Mouse (Mus musculus) lung, adult 2 months (tissue): ENCODE measurements around the gene Rasip1. TPM values are rescaled to one million over a fixed set of nuclear protein-coding genes. Genes with fewer than 3 reads are reported as not detected.

ENCODE experiments used
- DNase-seq: peaks from one replicate; pipeline ENCODE4 v3.0.0; 2022
- H3K4me1 ChIP-seq: fragments of 200-500 bp; 2 replicates; pipeline ENCODE4 v1.6.1; 2011; ENCODE audit warnings: low read length; ENCODE audit not compliant: control insufficient read depth, insufficient read depth
- H3K4me3 ChIP-seq: fragments of 200-500 bp; replicated peaks from 2 replicates; pipeline ENCODE3; 2011; ENCODE audit warnings: low read depth, mild to moderate bottlenecking, control low read depth, low read length; ENCODE audit errors: extremely low read depth
- CTCF ChIP-seq: fragments of 200-500 bp; IDR thresholded peaks from 2 replicates; pipeline ENCODE4 v1.5.1; 2011; ENCODE audit warnings: mild to moderate bottlenecking, low read length, control low read depth; ENCODE audit not compliant: insufficient read depth
- POLR2A ChIP-seq: fragments of 200-500 bp; IDR thresholded peaks from 2 replicates; pipeline ENCODE4 v1.6.1; 2011; ENCODE audit warnings: low read depth, mild to moderate bottlenecking, control low read depth, low read length, borderline replicate concordance; ENCODE audit errors: extremely low read depth
- WGBS: fragments of 180-500 bp; shearing (Covaris S2); methylation state at CpG from one replicate; pipeline ENCODE4 v1.1.7; 2018; 5-methylcytosine and 5-hydroxymethylcytosine counted together
- polyA plus RNA-seq: library from polyadenylated mRNA; depleted of rRNA; stranded (reverse); fragments of >200 nt; gene quantifications from 2 replicates; pipeline ENCODE4 v1.2.3, GENCODE M21; 2012

Rasip1 gene
- polyA plus RNA-seq, 1 experiment = 139 TPM

DNA sequence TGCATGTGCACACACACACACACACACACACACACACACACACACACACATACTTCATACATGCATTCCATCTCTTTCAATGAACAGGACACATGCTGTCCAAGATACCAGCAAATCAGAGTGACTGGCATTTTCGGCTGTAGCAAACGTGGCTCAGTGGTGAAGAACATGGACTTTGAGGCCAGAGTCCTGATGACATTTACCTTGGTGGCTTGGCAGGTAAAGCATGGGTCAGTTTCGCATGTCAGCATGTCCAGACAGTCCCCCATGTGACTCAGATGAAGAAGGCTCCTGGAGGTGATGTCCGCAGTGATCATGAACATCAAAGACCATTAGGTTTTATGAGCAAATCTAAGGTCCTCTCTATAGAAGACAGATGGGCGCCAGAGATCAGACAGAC, 30.3 kb upstream of the Rasip1 start:
- WGBS = 87% methylated on average over 5 of the region's 5 CpGs
- no peaks in the 10 kb centered on the region for H3K4me1 ChIP-seq

DNA sequence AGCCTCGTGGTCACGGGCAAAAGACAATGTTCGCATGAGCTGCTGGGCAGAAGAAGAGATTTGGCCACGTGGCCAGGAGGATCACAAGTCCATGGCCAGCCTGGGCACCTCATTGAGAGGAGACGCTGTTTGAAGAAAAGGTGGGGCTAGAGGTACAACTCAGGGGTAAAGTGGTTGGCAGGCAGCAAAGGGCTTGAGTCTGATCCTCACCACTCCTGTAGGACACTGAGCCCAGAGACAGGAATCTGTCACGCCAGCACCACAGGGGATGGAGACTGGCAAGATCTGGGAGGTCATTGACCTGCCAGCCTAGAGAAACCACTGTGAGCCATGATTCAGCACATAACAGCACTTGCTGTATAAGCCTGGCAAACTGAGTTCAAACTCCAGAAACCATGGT, 29.8 kb upstream of the Rasip1 start:
- TF ChIP-seq POLR2A (no peak), CTCF (no peak)
- Histone ChIP-seq H3K4me1 (no peaks in the 10 kb centered on the region), H3K4me3 (no peak overlapping the region)
- WGBS = 83% methylated on average over 6 of the region's 6 CpGs
- no peak for DNase-seq

More for the DNA sequence above, 30.3 kb upstream of the Rasip1 start:
- TF ChIP-seq POLR2A (no peak), CTCF (no peak)
- no peak for DNase-seq
- no peak overlapping the region for H3K4me3 ChIP-seq

DNA sequence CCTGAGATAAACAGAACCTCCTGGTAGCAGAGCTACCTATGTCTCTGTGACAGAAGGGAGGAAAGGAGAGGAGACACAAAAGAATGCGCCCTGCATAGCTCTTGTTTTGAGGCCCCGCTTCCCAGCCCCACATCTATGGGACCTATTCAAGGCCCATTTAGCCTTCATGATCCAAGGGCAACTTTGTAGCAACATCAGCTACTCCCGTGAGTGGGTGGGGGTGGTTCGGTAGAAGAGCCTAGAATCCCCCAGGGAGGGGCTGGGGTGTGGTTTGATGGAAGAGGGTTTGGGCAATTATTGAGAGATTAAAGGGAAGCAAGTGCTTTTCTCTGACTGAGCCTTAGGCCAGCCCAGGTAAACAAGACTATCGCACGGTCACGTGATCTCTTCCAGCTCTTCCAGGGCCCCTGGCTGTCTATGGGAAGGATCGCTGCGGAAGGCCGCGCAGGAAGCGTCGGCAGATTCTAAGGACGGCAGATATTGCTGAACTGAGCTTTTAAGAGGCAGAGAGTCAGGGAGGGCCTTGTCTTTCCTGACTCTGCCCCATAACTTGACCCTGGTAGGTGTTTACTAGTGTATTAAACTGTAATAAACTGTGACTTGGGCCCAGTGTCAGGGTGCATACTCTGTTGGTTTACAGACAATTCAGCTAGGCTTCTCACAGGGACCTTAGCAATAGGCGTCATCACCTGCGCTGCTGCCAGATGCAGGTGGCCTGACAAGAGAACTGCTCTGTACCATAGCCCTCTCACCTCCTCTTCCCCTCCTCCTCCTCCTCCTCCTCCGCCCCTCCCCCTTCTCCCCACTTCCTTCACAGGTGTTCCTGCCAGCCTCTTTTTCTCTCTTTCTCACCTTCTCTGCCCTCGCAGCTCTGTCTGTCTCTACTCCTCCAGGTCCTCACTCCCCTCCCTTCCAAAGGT, 28.1 kb upstream of the Rasip1 start:
- WGBS = 46% methylated on average over 18 of the region's 18 CpGs

DNA sequence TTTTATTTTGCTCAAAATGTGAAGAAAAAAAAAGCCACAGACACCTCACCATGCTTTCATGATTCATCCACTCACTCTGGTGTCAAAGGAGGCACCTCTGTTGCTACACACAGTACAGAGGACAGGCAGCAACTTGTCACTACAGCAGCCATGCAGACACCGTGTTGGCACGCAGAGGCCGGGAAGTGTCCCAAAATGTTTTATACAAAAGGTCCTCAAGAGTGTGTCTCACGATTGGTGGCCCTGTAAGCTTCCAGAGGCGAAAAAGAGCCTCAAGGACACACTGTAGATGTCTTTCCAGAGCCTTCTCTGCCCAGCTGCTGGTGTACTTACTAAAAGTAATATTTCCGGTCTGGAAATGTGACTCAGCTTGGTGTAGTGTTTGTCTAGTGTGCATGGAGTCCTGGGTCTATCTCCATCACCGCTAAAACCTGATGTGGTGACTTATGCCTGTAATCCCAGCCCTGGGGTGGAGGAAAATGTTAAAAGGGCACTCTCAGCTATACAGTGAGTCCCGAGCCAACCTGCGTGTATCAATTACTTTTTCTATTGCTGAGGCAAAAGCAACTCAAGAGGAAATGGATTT, 21.5 kb upstream of the Rasip1 start:
- no peak for TF ChIP-seq CTCF
- no peak for TF ChIP-seq POLR2A
- H3K4me1 ChIP-seq = no peaks in the 10 kb centered on the region
- DNase-seq = no peak
- no peak overlapping the region for H3K4me3 ChIP-seq
- WGBS = 53% methylated on average over 9 of the region's 9 CpGs

More for the DNA sequence above, 28.1 kb upstream of the Rasip1 start:
- no peak overlapping the region for H3K4me3 ChIP-seq
- no peaks in the 10 kb centered on the region for H3K4me1 ChIP-seq
- DNase-seq = no peak
- no peak for TF ChIP-seq CTCF
- no peak for TF ChIP-seq POLR2A

DNA sequence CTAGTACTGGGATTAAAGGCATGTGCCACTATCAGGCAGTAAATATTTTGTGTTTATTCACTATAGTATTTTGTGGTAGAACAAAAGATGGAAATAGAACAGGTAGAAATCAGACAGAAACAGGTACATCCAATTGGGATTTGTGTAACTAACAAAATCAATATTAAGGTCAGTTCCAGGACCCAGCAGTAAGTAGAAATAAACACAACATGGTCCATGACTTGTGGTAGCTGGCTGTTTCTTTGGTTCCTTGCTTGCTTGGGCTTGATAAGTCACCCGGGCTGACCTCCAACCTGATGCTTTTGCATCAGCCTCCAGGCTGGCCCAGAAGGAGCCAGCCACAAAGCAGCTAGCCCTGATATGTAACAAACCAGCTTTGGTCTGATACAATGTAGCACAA, 17.8 kb upstream of the Rasip1 start:
- H3K4me3 ChIP-seq = no peak overlapping the region
- DNase-seq = no peak
- WGBS = 79% methylated on average over 1 of the region's 1 CpGs
- TF ChIP-seq POLR2A (no peak), CTCF (no peak)
- no peaks in the 10 kb centered on the region for H3K4me1 ChIP-seq

DNA sequence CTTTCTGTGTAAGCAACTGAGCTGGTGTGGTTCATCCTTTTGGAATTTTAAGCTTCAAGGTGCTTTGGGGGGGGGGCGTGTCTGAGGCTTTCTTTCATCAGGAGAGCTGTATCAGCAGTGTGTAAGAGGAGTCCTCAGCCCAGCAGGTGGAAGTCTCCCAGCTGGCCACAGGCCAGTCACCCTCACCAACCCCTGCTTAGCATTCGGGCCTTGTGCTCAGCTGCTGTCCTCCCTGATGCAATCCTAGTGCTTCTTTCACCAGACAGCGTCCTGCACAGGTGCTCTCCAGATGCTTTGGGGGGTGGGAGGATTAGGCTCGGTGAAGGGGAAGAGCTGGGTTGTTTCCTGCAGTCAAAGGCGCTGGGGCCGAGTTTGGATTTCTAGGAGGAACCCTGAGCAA, 11.0 kb upstream of the Rasip1 start:
- TF ChIP-seq CTCF = no peak
- TF ChIP-seq POLR2A = no peak
- Histone ChIP-seq H3K4me1 (no peaks in the 10 kb centered on the region), H3K4me3 (no peak overlapping the region)
- no peak for DNase-seq
- WGBS = 47% methylated on average over 6 of the region's 6 CpGs

DNA sequence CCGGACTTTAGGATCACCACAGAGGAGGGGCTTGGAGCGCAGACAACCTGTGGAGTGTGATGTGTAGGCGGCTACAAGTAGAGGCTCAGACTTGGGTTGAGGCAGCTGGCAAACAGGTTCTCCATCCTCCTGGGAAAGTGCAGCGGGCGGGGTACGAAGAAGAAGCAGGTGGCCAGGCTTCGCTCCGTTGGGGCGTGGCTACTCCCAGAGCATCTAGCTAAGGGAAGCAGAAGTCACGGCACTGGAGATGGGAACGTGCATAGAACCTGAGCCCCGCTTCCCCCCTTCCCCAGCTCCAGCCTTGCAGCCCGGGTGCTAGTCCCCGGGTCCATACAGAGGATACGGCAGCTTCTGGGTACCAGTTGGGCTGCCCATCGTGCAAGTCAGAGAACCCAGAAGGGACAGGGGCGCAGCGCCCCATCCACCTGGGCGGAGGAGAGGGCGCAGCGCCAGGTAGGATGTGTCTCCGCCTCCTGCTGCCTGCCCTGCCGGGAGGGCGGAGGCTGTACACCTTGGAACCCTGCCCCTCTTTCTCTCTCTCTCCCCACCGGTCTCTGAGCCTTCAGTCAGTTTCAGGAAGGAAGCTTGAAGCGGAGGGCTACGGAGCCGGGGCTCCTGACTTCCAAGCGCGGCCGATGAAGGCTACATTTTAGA, 10.1 kb upstream of the Rasip1 start, which contains the start of gene Fut1:
Gene Fut1, plus strand, starts transcription at position 248 of the 654 bp plus-strand sequence.
- no peak for TF ChIP-seq CTCF
- no peak for TF ChIP-seq POLR2A
- Histone ChIP-seq H3K4me3 (no peak within 1 kb of the TSS), H3K4me1 (no peaks in the 10 kb centered on the region)
- WGBS = 19% methylated on average over 31 of the region's 31 CpGs
- no peak for DNase-seq

DNA sequence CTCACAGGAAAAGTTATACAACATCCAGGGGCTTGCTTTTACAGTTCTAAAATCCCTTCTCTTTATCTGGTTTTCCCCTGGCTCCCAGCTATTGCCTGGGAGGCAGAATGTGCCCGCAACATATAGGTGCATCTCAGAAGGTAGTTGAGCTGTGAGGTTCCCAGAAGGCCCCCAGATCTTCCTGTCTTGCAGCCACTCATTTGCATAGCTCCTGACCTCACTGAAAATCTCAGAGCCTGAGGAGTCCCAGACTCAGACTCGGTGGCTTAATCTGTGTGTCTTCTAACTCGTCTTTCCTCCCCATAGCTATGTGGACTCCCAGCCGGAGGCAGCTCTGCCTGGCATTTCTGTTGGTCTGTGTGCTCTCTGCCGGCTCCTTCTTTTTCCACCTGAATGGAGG, 9.0 kb upstream of the Rasip1 start:
- Histone ChIP-seq H3K4me1 (no peaks in the 10 kb centered on the region), H3K4me3 (no peak overlapping the region)
- no peak for DNase-seq
- TF ChIP-seq POLR2A = no peak
- no peak for TF ChIP-seq CTCF
- WGBS = 87% methylated on average over 5 of the region's 5 CpGs

DNA sequence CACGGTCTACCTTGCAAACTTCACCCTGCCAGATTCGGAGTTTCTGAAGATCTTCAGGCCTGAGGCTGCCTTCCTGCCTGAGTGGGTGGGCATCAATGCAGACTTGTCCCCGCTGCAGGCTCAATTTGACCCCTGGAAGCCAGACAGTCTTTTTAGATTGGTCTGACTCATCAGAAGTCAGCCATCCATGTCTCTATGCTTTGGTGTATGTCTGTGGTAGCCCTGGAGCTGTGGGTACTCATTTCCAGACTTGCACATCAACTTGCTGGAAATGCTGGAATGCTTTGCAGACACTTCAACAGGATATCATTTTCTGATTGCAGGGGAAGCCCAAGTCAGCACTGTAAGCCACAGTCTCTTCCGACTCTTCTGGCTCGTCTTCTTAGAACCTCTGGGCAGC, 7.7 kb upstream of the Rasip1 start:
- no peak for DNase-seq
- no peak for TF ChIP-seq POLR2A
- H3K4me3 ChIP-seq = no peak overlapping the region
- WGBS = 90% methylated on average over 5 of the region's 5 CpGs
- H3K4me1 ChIP-seq = no peaks in the 10 kb centered on the region

DNA sequence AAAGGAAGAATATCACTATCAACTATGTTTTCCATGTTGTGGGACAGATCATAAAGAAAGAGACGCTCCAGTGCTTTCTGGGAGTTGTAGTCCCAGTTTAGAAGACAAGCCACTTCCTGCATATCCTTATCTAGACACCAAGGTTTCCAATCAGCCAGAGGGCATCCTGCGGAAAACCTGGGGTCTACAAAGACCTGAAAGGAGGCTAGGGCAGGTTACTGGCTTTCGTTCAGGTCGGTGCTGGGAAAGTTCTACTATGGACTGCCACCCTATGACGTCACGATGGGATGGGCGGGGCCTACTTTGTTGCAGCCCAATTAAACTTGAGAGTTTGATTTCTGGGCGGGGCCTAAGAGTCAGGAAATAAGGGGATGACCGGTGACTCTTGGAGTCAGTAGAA, 5.8 kb upstream of the Rasip1 start, which contains the start of gene Izumo1:
Gene Izumo1, plus strand, starts transcription at position 369 of the 400 bp plus-strand sequence.
- no peak within 1 kb of the TSS for H3K4me3 ChIP-seq

More for the DNA sequence above, 5.8 kb upstream of the Rasip1 start, which contains the start of gene Izumo1:
- H3K4me1 ChIP-seq = no peaks in the 10 kb centered on the region
- DNase-seq = no peak
- 28% methylated on average over 9 of the region's 9 CpGs for WGBS
- no peak for TF ChIP-seq POLR2A
- TF ChIP-seq CTCF = no peak
